Mouse (Mus musculus) gastrocnemius, postnatal 25 days (tissue): ENCODE data around the gene Tmem101. TPM values are rescaled to one million over a fixed set of nuclear protein-coding genes. Genes with fewer than 3 reads are reported as not detected.

Experiments used
- DNase-seq: peaks from one replicate; pipeline ENCODE4 v3.0.0; 2022
- total RNA-seq, 2 experiments: library from RNA; stranded (reverse); gene quantifications; 1 replicate in 1 of 2; 2 replicates in 1 of 2; pipeline ENCODE4 v1.2.3; 2021

The Tmem101 gene
- total RNA-seq, 2 experiments from 2014 or later: 9.8 to 12.6 TPM

- DNase-seq: no peak
These were observed 534 bp upstream of the Tmem101 start for GRCm38 (mm10) chr11:102156786-102157089.

GRCm38 (mm10) chr11:102147213-102147989 lies 8.8 kb downstream of the Tmem101 start:
- no peak for DNase-seq

GRCm38 (mm10) chr11:102146531-102146930 lies 9.7 kb downstream of the Tmem101 start:
- DNase-seq: no peak

GRCm38 (mm10) chr11:102146005-102146404 lies 10.2 kb downstream of the Tmem101 start:
- no peak for DNase-seq

GRCm38 (mm10) chr11:102145471-102146001 lies 10.7 kb downstream of the Tmem101 start, which contains the start of gene Nags:
TSS of gene Nags (plus strand) at chr11:102145513.
- DNase-seq: no peak

GRCm38 (mm10) chr11:102144957-102145470 lies 11.2 kb downstream of the Tmem101 start:
- DNase-seq: no peak

GRCm38 (mm10) chr11:102142355-102142754 lies 13.8 kb downstream of the Tmem101 start:
- no peak for DNase-seq

- no peak for DNase-seq
These were observed 15.7 kb downstream of the Tmem101 start for GRCm38 (mm10) chr11:102140508-102140907.

- DNase-seq: peak; percentile 29
These were observed 17.8 kb downstream of the Tmem101 start for GRCm38 (mm10) chr11:102138447-102138740.

GRCm38 (mm10) chr11:102137625-102138446 lies 18.4 kb downstream of the Tmem101 start:
- no peak for DNase-seq

- DNase-seq: no peak
These were observed 21.7 kb downstream of the Tmem101 start for GRCm38 (mm10) chr11:102134516-102134915.

GRCm38 (mm10) chr11:102117386-102117785 lies 38.8 kb downstream of the Tmem101 start:
- no peak for DNase-seq

- DNase-seq: no peak
These were observed 40.0 kb downstream of the Tmem101 start for GRCm38 (mm10) chr11:102116241-102116640.

GRCm38 (mm10) chr11:102111576-102111975 lies 44.6 kb downstream of the Tmem101 start:
- DNase-seq: no peak

GRCm38 (mm10) chr11:102107732-102108131 lies 48.5 kb downstream of the Tmem101 start, which contains the start of gene Pyy:
TSS of gene Pyy (minus strand) at chr11:102107832.
- no peak for DNase-seq

GRCm38 (mm10) chr11:102106911-102107310 lies 49.3 kb downstream of the Tmem101 start:
- DNase-seq: no peak

Other genes starting within 250 kb of the Tmem101 start
- gene Sost, start 189.4 kb downstream of the Tmem101 start, total RNA-seq: not detected
- not detected for gene Cfap97d1, start 172.1 kb downstream of the Tmem101 start, total RNA-seq
- gene Dusp3, start 169.4 kb downstream of the Tmem101 start, total RNA-seq: 100 to 1,000 TPM; 134 to 137 TPM
- gene Mpp3, start 127.9 kb downstream of the Tmem101 start, total RNA-seq: 10 to 100 TPM; 17.6 to 29.5 TPM
- gene Cd300lg, start 114.9 kb downstream of the Tmem101 start, total RNA-seq: 10 to 100 TPM; 13.1 to 16.5 TPM
- gene Mpp2, start 67.9 kb downstream of the Tmem101 start, total RNA-seq: 1 to 10 TPM; 1.2 to 2.1 TPM
- not detected for gene Ppy, start 55.1 kb downstream of the Tmem101 start, total RNA-seq
- gene Pyy, start 48.6 kb downstream of the Tmem101 start, total RNA-seq: not detected
- gene Nags, start 10.9 kb downstream of the Tmem101 start, total RNA-seq: not detected
- gene Lsm12, start 28.9 kb upstream of the Tmem101 start, total RNA-seq: 10 to 100 TPM; 79.7 to 84.2 TPM
- gene G6pc3, start 33.2 kb upstream of the Tmem101 start, total RNA-seq: 10 to 100 TPM; 37.8 to 44.5 TPM
- gene Hdac5, start 73.8 kb upstream of the Tmem101 start, total RNA-seq: 10 to 100 TPM; 61.8 to 63.6 TPM
- gene BC030867, start 92.5 kb upstream of the Tmem101 start, total RNA-seq: not detected
- gene Asb16, start 112.3 kb upstream of the Tmem101 start, total RNA-seq: 10 to 100 TPM; 70.0 to 71.3 TPM
- 10 to 100 TPM; 11.5 to 14.6 TPM for gene Tmub2, start 128.5 kb upstream of the Tmem101 start, total RNA-seq
- gene Atxn7l3, start 140.2 kb upstream of the Tmem101 start, total RNA-seq: 10 to 100 TPM; 12.4 to 13.1 TPM
- gene Ubtf, start 163.3 kb upstream of the Tmem101 start, total RNA-seq: 10 to 100 TPM; 36.6 to 37.8 TPM
- gene Slc4a1, start 209.8 kb upstream of the Tmem101 start, total RNA-seq: under 1 TPM; 0.08 to 0.56 TPM
- gene Rundc3a, start 237.0 kb upstream of the Tmem101 start, total RNA-seq: under 1 TPM in 1 of 2 experiments, not detected in 1; 0.35 TPM